Mouse (Mus musculus): ENCODE data around the gene Edem3.
"Not testable (repeated sequence)": the region's sequence is repeated elsewhere in the genome, so short reads cannot be mapped to it uniquely, and the experiment has no call there.

Gene Edem3

DNA sequence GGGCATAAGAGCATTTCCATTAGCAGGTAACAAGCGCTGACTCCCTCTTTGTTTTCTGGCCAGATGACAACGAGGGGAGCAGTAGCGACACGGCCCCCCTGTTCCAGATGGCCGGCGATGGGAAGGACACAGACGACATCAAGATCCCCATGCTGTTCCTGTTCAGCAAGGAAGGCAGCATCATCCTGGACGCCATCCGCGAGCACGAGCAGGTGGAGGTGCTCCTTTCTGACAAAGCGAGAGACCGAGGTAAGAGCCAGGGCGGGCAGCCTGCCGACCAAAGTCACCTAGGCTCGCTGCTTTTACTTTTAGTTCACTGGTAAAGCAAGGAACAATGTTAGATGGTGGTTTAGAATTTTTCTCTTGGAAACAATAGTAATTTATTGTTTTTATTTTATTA is 56.3 kb downstream of the Edem3 start:
- no peak for DNase-seq (ENCODE audit: low read depth)

DNA sequence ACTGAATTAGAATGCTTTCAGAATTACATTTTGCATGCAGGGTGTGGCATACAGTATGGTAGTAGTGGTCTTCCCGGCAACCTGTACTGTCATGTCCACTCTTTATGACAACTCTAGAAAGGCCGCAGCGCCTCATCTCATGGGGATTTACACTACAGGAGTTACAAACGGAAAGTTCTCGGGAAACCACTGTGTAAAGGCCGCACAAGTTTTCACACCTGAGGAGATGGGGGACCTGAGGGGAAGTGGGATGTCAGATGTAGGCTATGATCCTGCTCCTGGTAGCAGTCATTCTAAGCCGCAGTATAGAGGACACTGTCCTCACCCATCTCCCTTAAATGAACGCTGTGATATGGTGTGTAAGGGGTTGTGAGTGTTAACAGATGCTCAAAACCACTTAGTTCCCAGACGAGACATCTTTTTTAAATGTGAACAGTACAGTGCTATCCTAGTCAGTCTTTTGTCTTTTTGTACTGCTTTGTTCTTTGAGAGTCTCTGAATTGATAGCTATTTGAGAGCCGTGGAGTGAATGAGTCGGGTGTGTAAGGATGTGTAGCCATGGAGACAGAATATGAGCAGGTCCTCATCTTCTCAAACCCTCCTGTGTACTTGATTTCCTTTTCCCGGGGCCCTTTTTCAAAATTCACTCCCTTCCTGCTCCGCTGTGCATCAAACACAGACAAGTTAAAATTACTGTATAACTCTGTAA is 57.0 kb downstream of the Edem3 start:
- DNase-seq (ENCODE audit: low read depth) = no peak

- no peak for DNase-seq (ENCODE audit: low read depth)
Measured at GRCm38 (mm10) chr1:151816051-151816450, 60.9 kb downstream of the Edem3 start.

- peak; percentile 48 for DNase-seq (ENCODE audit: low read depth)
Measured at GRCm38 (mm10) chr1:151819190-151819589, 64.0 kb downstream of the Edem3 start.

- peak; percentile 75 for DNase-seq (ENCODE audit: low read depth)
Measured at GRCm38 (mm10) chr1:151820457-151820856, 65.3 kb downstream of the Edem3 start.

GRCm38 (mm10) chr1:151825065-151825464 is 69.9 kb downstream of the Edem3 start:
- DNase-seq (ENCODE audit: low read depth) = no peak

- no peak for DNase-seq (ENCODE audit: low read depth)
Measured at GRCm38 (mm10) chr1:151831791-151832190, 76.6 kb downstream of the Edem3 start.

GRCm38 (mm10) chr1:151835261-151835660 is 80.1 kb downstream of the Edem3 start:
- no peak for DNase-seq (ENCODE audit: low read depth)

DNA sequence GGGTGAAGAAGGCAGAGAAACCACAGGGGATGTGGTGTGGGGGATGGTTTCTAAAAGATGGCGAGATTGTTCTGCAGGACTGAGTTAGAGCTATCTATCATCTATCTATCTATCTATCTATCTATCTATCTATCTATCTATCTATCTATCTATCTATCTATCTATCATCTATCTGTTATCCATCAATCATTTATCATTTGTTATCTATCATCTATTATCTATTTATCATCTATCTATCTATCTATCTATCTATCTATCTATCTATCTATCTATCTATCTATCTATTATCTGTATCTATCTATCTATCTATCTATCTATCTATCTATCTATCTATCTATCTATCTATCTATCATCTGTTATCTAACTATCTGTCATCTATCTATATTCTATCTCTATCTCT is 85.2 kb downstream of the Edem3 start:
- not testable (repeated sequence) for DNase-seq (ENCODE audit: low read depth)

GRCm38 (mm10) chr1:151845252-151845832 is 90.2 kb downstream of the Edem3 start:
- DNase-seq (ENCODE audit: low read depth) = no peak

- DNase-seq (ENCODE audit: low read depth) = no peak
Measured at GRCm38 (mm10) chr1:151845926-151846782, 91.0 kb downstream of the Edem3 start.

DNA sequence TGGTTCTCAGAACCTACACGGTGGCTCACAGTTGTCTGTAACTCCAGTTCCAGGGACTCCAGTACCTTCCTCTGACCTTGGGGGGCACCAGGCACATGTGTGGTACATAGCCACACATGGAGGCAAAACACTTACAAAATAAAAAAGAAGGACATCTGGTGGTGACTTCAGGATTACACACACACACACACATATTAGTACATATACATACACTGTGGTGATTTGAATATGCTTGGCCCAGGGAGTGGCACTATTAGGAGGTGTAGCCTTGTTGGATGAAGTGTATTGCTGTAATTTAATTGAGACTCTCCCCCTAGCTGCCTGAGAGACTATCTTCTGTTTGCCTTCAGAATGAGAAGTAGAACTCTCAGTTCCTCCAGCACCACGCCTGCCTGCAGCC is 93.1 kb downstream of the Edem3 start:
- no peak for DNase-seq (ENCODE audit: low read depth)

DNA sequence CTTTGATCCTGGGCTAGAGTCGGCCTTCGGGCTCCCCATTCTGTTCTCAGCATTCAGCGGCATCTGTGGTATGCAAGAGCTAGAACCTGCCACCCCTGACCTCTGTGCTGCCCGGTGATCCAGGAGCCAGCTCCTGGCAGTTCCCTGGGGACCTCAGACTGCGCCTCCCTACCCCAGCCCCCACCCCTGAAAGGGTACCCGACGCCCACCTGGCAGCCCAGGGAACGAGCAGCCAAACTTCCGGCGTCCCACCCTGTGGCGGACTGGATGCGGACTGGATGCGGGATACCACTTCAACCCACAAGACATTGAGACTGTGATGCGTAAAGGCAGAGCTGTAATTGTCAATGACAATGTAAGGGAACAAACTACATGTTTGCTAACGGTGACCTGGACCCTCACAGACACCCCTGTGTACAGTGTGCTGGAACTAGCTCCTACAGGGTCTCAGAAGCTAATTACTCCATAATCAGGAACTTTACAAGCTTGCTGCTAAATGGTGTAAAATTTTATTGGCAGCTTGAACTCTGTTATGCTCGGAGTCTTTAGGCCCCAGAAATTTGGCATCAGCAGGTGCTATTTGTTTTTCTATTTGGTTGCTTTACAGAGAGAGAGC is 94.9 kb downstream of the Edem3 start:
- DNase-seq (ENCODE audit: low read depth) = no peak

- peak; percentile 41 for DNase-seq (ENCODE audit: low read depth)
Measured at GRCm38 (mm10) chr1:151851051-151851848, 96.1 kb downstream of the Edem3 start.

DNA sequence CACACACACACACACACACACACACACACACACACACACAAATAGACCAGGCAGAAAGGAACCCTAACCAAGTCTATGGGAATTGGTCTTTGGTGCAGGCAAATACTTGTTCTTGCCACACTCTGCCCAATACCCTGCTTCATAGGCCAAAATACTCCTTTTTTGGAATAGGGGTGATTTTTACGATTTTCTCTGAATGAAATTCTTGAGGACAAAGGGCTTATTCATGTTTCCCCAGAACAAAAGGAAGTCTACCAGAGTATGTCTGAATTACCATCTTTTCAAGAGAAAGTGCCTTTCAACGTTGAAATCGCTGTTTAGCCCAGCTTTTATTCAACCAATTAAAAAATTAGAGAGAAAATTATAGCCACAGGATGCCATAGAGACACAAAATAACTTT is 96.8 kb downstream of the Edem3 start:
- no peak for DNase-seq (ENCODE audit: low read depth)

DNA sequence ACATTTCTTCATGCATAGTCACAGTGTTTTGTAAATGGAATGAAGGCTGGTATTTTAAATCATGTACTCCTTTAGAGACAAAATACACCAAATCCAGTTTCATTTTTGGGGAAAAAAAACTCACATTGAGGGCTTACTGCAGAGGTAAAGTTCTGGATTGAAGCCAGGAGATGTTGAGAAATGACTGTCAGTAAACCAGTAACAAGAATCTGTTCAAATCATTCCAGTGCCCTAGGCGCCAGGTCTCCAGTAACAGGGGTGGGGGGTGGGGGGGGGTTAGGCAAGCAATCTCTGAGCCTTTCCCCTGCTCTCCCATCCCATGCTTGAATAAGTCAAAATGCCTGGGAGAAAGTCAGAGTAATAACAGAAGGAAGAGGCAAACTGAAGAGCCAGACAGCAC is 100.4 kb downstream of the Edem3 start:
- DNase-seq (ENCODE audit: low read depth) = no peak

DNA sequence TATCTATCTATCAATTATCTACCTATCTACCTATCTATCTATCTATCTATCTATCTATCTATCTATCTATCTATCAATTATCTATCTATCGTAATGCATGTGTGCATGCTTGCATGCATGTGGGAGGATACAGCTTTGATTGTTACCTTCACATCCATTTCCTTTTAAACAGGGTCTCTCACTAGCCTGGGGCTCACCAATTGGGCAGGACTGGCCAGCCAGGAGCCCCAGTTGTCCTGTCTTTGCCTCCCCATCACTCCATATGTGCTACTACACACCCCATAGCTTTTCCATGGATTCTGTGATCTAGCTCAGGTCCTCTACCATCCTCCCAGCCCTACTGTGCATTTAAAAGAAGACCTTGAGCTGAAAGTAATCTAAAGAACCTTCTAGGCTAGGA is 103.3 kb downstream of the Edem3 start:
- no peak for DNase-seq (ENCODE audit: low read depth)

DNA sequence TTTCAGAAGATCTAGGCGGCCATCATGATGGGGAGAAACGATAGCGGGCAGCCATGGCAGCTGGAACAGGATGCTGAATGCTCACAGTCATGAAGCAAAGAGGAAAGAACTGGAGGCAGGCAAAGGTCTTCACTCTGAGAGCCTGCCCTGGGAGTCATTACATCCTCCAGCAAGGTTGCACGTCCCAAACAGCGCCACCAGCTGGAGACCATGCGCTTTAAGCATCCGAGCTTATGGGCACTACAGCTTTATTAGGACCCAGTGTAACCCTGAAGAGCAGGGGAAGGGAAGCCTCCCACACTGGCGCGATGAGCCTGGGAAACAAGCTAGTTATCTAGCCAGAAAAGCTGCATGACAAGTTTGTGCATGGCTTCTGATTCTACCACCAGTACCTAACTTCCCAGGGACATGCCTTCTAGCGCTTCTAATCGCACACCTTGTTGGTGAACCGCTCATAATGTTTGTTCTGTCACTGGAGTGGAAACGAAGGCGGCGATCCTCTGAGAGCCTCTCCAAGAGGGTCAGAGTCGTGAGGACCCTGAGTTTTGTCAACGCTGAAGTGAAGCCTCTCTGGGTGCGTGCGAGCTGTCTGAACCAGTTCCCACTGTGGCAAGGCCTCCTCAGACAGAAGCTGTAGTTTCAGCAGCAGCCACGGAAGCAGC is 106.3 kb downstream of the Edem3 start:
- no peak for DNase-seq (ENCODE audit: low read depth)

DNA sequence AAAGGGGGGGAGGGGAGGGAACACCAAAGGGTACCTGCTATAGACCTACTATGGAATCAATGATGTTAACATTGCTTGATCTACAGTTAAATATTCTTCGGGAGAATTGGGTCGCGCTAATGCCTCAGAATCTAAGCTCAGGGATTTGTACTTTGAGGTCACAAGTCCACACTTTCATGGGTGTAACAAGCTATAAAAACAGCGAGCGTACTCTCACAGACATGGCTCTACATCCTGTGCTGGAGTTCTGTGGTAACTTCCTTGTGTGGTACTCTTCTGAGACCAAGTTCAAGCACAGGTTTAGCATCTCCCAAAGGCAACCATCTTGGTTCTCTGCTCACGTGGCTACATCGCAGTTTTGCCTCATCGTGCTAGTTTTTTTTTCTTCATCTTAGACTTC is 106.9 kb downstream of the Edem3 start:
- DNase-seq (ENCODE audit: low read depth) = no peak

DNA sequence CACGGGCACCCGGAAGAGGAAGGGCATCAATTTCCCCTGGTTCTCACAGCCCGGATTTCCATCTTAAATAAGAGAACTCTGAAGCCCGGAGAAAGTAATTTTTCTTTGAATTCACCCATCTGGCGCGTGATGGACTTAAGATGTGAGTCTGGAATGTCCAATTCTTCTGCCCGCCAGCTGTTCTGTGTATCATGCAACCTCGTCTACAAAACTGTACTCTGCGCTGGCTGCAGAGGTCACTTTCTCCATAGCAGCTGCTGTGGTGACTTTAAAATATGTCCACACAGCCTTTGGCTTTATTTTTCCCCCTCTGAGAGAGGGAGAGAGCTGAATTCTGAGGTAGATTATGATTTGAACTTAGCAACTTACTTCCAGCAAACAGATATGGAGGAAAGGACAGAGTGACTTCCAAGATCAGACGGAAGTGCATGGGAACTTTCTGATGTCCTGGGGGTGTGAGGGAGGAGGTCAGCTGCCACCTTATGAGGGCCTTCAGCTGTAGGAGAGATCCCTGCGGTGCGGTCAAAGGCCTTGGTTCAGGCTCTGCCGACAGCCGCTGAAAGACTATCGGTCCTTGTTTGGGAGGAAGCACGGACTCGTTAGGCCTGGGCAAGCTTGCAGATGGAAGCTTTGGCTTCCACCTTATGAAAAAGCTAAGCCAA is 108.1 kb downstream of the Edem3 start:
- no peak for DNase-seq (ENCODE audit: low read depth)

DNA sequence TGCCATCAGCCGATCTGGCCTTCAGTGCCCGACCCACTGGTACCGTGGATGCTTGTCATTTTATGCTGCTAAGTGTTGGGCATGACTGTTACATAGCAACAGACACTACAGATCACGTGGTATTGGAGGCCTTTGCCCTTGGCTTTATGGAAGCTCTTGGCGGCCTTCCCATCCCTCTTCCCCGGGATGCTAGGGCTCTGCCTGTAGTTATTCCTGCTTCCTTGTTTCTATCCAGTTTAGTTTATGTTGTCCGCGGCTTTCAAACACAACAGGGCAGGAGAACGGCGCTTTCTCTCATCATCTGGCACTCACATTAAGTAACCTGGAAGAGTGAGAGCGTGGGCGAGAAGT is 108.6 kb downstream of the Edem3 start:
- no peak for DNase-seq (ENCODE audit: low read depth)
